Comparison of ENCODE assay signal across 9 mouse cellular contexts in the genomic region with DNA sequence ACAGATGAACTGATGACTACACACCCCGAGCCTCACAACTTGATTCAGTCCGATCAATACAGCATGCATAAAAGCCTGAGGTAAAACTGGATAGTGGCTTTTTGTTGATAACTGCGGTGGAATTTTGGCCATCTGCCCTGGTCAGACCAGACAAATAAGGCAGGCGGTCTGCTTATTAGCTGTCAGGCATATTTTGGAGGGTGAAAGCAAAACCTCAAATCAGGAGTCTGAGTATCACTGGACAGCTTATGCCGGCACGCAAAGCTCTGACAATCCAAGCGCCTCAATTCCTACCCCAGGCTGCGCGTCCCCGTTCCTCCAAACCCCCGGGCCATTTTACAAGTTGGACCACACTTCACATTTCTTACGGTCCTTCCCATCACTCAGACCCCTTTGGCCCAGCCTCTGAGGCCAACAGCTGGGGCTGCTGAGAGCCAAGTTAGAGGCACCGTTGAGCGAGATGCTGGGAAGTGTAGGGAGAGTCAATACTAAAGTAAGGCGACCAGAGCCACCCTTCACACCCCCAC. TPM values are rescaled to one million over a fixed set of nuclear protein-coding genes. Genes with fewer than 3 reads are reported as not detected.
DNase-seq lines count a peak whose midpoint lies in the region; ATAC-seq lines count a peak whose summit lies in the region.
"Had no signal": no experiment of that assay in that cellular context is flagged by ENCODE, and none has a peak within 500 bp of the region (broad histone marks: within the 10 kb centered on the region; RNA-seq: fewer than 3 reads in every experiment).

No protein-coding gene starts in this region.

- peak; percentile 25 for DNase-seq in kidney, adult 18-20 months
- no peak for DNase-seq in kidney, adult 9 months
- peak; percentile 31 for DNase-seq in gastrocnemius, adult 18-20 months (ENCODE audit: low spot score)

- ATAC-seq in hindbrain, embryonic 16.5 days = no peak
- no peak for ATAC-seq in lung, embryonic 15.5 days (ENCODE audit: borderline replicate concordance, extremely low read depth, low FRiP score, low TSS enrichment)
- ATAC-seq in stomach, embryonic 15.5 days (ENCODE audit: insufficient read depth, low FRiP score, low read depth) = no peak
- ATAC-seq in inflammation-experienced regulatory T-cells, adult 6 months = no peak

- H3K27ac ChIP-seq in brown adipose tissue, adult 24 weeks (replicated peaks; ENCODE audit: low read depth, low read length) = peak overlapping the region; percentile 50
- no peak overlapping the region for H3K27ac ChIP-seq in hindbrain, embryonic 16.5 days (ENCODE audit: low read depth, low read length)
- peak overlapping the region; percentile 31; the same call in 1 of the 2 replicates for H3K27ac ChIP-seq in lung, embryonic 15.5 days
- H3K27ac ChIP-seq in stomach, embryonic 15.5 days = no peak overlapping the region

- peak overlapping the region; percentile 78 for H3K4me3 ChIP-seq in brown adipose tissue, adult 24 weeks (ENCODE audit: insufficient read depth, low read depth, low read length)
- H3K4me3 ChIP-seq in hindbrain, embryonic 16.5 days (ENCODE audit: low read length) = peak overlapping the region; percentile 78
- H3K4me3 ChIP-seq in lung, embryonic 15.5 days = peak overlapping the region; percentile 82
- peak overlapping the region; percentile 65 for H3K4me3 ChIP-seq in stomach, embryonic 15.5 days (replicated peaks)

- peak overlapping the region; percentile 84 for H3K9ac ChIP-seq in hindbrain, embryonic 16.5 days (ENCODE audit: low read depth, low read length)
- H3K9ac ChIP-seq in lung, embryonic 15.5 days = peak overlapping the region; percentile 72
- peak overlapping the region; percentile 32; the same call in 1 of the 2 replicates for H3K9ac ChIP-seq in stomach, embryonic 15.5 days

- H3K36me3 ChIP-seq in hindbrain, embryonic 16.5 days (ENCODE audit: control insufficient read depth, insufficient read depth, low read length) = no peaks in the 10 kb centered on the region
- H3K36me3 ChIP-seq in lung, embryonic 15.5 days = no peaks in the 10 kb centered on the region
- no peaks in the 10 kb centered on the region for H3K36me3 ChIP-seq in stomach, embryonic 15.5 days
- H3K36me3 ChIP-seq: G1E had no signal

- H3K9me3 ChIP-seq in hindbrain, embryonic 16.5 days (ENCODE audit: control insufficient read depth, low read length) = no peaks in the 10 kb centered on the region
- H3K9me3 ChIP-seq in lung, embryonic 15.5 days = no peaks in the 10 kb centered on the region
- no peaks in the 10 kb centered on the region for H3K9me3 ChIP-seq in stomach, embryonic 15.5 days
- H3K9me3 ChIP-seq: G1E had no signal

- H3K27me3 ChIP-seq in hindbrain, embryonic 16.5 days (replicated peaks; ENCODE audit: control insufficient read depth, insufficient read depth, low read length) = no peaks in the 10 kb centered on the region
- H3K27me3 ChIP-seq in lung, embryonic 15.5 days = no peaks in the 10 kb centered on the region
- H3K27me3 ChIP-seq in stomach, embryonic 15.5 days (replicated peaks) = no peaks in the 10 kb centered on the region

- WGBS in hindbrain, embryonic 16.5 days = 3% methylated on average over 15 of the region's 15 CpGs
- 3% methylated on average over 15 of the region's 15 CpGs for WGBS in lung, embryonic 15.5 days
- 4% methylated on average over 15 of the region's 15 CpGs for WGBS in stomach, embryonic 15.5 days

- no peaks in the 10 kb centered on the region; the same call in 1 of the 2 replicates for H3K4me1 ChIP-seq in brown adipose tissue, adult 24 weeks (ENCODE audit: control insufficient read depth, insufficient read depth, insufficient read length, low read length)
- H3K4me1 ChIP-seq in hindbrain, embryonic 16.5 days (ENCODE audit: control insufficient read depth, insufficient read depth, low read depth, low read length) = peaks cover 10% of the 10 kb centered on the region
- H3K4me1 ChIP-seq in lung, embryonic 15.5 days = peaks cover 10% of the 10 kb centered on the region
- peaks cover 6% of the 10 kb centered on the region for H3K4me1 ChIP-seq in stomach, embryonic 15.5 days

- H3K4me2 ChIP-seq in hindbrain, embryonic 16.5 days (ENCODE audit: low read length) = peak overlapping the region; percentile 94
- peak overlapping the region; percentile 97 for H3K4me2 ChIP-seq in lung, embryonic 15.5 days
- H3K4me2 ChIP-seq in stomach, embryonic 15.5 days = peak overlapping the region; percentile 92

RNA-seq across cellular contexts. Expression of a gene that starts 0.8 kb away (rescaled TPM):
- polyA plus RNA-seq in brown adipose tissue, adult 24 weeks (2012; ENCODE audit: insufficient read depth, insufficient read length, missing spikeins) = 7.9 and 8.6 TPM in 2 replicates
- 10 to 100 TPM; 17.3 TPM for total RNA-seq in gastrocnemius, adult 18-20 months (2021)
- polyA plus RNA-seq in hindbrain, embryonic 16.5 days (2015; fragmentation: Nextera tagmentation; extraction: Ambion mirVana) = 35.3 and 44.6 TPM in 2 replicates
- polyA plus RNA-seq in lung, embryonic 15.5 days (2015; fragmentation: Nextera tagmentation; extraction: Ambion mirVana) = 30.6 and 33.7 TPM in 2 replicates
- polyA plus RNA-seq in stomach, embryonic 15.5 days (2015; fragmentation: Nextera tagmentation; extraction: Ambion mirVana) = 23.3 and 23.8 TPM in 2 replicates
- 10 to 100 TPM in 1 of 3 experiments, 1 to 10 TPM in 2; 5.2 to 45.4 (median 6.7) TPM for polyA plus RNA-seq in inflammation-experienced regulatory T-cells, adult 6 months (2017; shearing (Covaris generic))
- polyA plus RNA-seq: G1E had no signal

RNA-seq across cellular contexts. Expression of a gene that starts 19.3 kb away (rescaled TPM):
- polyA plus RNA-seq in brown adipose tissue, adult 24 weeks (2012; ENCODE audit: insufficient read depth, insufficient read length, missing spikeins) = not detected in 2 replicates
- total RNA-seq in gastrocnemius, adult 18-20 months (2021) = not detected
- not detected in 2 replicates for polyA plus RNA-seq in hindbrain, embryonic 16.5 days (2015; fragmentation: Nextera tagmentation; extraction: Ambion mirVana)
- not detected in 2 replicates for polyA plus RNA-seq in lung, embryonic 15.5 days (2015; fragmentation: Nextera tagmentation; extraction: Ambion mirVana)
- not detected in 2 replicates for polyA plus RNA-seq in stomach, embryonic 15.5 days (2015; fragmentation: Nextera tagmentation; extraction: Ambion mirVana)
- polyA plus RNA-seq in inflammation-experienced regulatory T-cells, adult 6 months (2017; shearing (Covaris generic)) = not detected
- total RNA-seq: G1E had no signal
- polyA plus RNA-seq: G1E had no signal

RNA-seq across cellular contexts. Expression of a gene that starts 28.8 kb away (rescaled TPM):
- 4.9 and 13.4 TPM in 2 replicates for polyA plus RNA-seq in brown adipose tissue, adult 24 weeks (2012; ENCODE audit: insufficient read depth, insufficient read length, missing spikeins)
- total RNA-seq in gastrocnemius, adult 18-20 months (2021) = 1 to 10 TPM in 1 of 2 experiments, under 1 TPM in 1; 0.32 to 1.4 TPM
- 2.1 and 2.4 TPM in 2 replicates for polyA plus RNA-seq in hindbrain, embryonic 16.5 days (2015; fragmentation: Nextera tagmentation; extraction: Ambion mirVana)
- polyA plus RNA-seq in lung, embryonic 15.5 days (2015; fragmentation: Nextera tagmentation; extraction: Ambion mirVana) = 1.9 and 4.0 TPM in 2 replicates
- 6.7 and 9.5 TPM in 2 replicates for polyA plus RNA-seq in stomach, embryonic 15.5 days (2015; fragmentation: Nextera tagmentation; extraction: Ambion mirVana)
- polyA plus RNA-seq in inflammation-experienced regulatory T-cells, adult 6 months (2017; shearing (Covaris generic)) = not detected
- total RNA-seq: G1E had no signal
- polyA plus RNA-seq: G1E had no signal

Comparison
In these comparisons a context has a peak if more than half of its experiments do, and no peak if none do; other contexts are left out.
1. H3K27ac ChIP-seq: peak in brown adipose tissue, adult 24 weeks (single experiment) and lung, embryonic 15.5 days (single experiment); none in hindbrain, embryonic 16.5 days (single experiment) and stomach, embryonic 15.5 days (single experiment).
2. H3K9ac ChIP-seq: peak in every context shown above with its lines; median percentile 84 in hindbrain, embryonic 16.5 days; 72 in lung, embryonic 15.5 days; 32 in stomach, embryonic 15.5 days.
3. Peak in every context shown above with its lines, with median percentiles within 50 percentile points of each other: H3K4me3 ChIP-seq and H3K4me2 ChIP-seq.